Mouse (Mus musculus): ENCODE data around the gene Zfp652.

DNA sequence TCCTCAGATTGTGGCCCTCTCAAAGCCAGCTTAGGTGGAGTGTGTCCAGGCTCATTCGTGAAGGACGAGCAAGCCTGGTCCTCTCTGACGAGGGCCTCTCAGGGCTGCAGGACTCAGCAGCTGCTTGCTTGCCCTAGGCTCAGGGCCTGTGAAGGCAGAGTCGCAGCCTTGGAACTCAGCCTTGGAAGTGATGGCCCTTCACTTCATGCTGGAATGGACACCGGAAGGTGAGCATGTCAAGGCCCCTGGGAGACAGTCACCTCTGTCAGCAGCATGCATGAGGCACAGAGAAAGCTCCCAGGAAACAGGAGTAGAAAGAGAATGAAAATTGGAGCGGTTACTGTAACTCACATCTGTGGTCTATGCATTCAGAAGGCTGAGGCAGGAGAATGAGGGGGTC, 99.3 kb downstream of the Zfp652 start:
- no peak for TF ChIP-seq CTCF (IDR thresholded peaks at IDR 0.05)
- no peak for TF ChIP-seq EP300 (IDR thresholded peaks at IDR 0.05; ENCODE audit: insufficient read depth, low read depth, low read length)
- TF ChIP-seq POLR2A (IDR thresholded peaks at IDR 0.05; ENCODE audit: insufficient read depth, low read depth, low read length): no peak

All from heart, adult 2 months (tissue).